Mouse (Mus musculus) intestine, postnatal 0 days (tissue): Measurements from ENCODE around the gene Cdk2ap2. TPM values are rescaled to one million over a fixed set of nuclear protein-coding genes. Genes with fewer than 3 reads are reported as not detected.

ENCODE experiments used
- ATAC-seq: fragments of 200-750 bp; cut with Nextera tagmentation; 2 replicates; pipeline ENCODE4 v1.8.0; 2017; ENCODE audit warnings: mild to moderate bottlenecking, moderate TSS enrichment, moderate library complexity
- H3K27ac ChIP-seq: fragments of 300-500 bp; sonication (generic); 2 replicates; pipeline ENCODE4 v1.5.1; 2014; ENCODE audit warnings: mild to moderate bottlenecking, low read depth, low read length, moderate library complexity
- H3K27me3 ChIP-seq: fragments of 300-500 bp; sonication (generic); replicated peaks from 2 replicates; pipeline ENCODE4 v1.6.1; 2014; ENCODE audit warnings: low read length, mixed read lengths; ENCODE audit not compliant: control insufficient read depth, insufficient read depth
- H3K36me3 ChIP-seq: fragments of 300-500 bp; sonication (generic); 2 replicates; pipeline ENCODE4 v1.6.1; 2014; ENCODE audit warnings: mild to moderate bottlenecking, moderate library complexity; ENCODE audit not compliant: control insufficient read depth, insufficient read depth
- H3K4me1 ChIP-seq: fragments of 300-500 bp; sonication (generic); replicated peaks from 2 replicates; pipeline ENCODE4 v1.6.1; 2014; ENCODE audit warnings: antibody characterized with exemption, low read length, mixed read lengths; ENCODE audit not compliant: control insufficient read depth, insufficient read depth
- H3K4me2 ChIP-seq: fragments of 300-500 bp; sonication (generic); replicated peaks from 2 replicates; pipeline ENCODE4 v1.6.1; 2014; ENCODE audit warnings: low read depth, mild to moderate bottlenecking, moderate library complexity
- H3K4me3 ChIP-seq: fragments of 300-500 bp; sonication (generic); 2 replicates; pipeline ENCODE4 v1.5.1; 2014; ENCODE audit warnings: low read depth, low read length
- H3K9ac ChIP-seq: fragments of 300-500 bp; sonication (generic); 2 replicates; pipeline ENCODE4 v1.6.1; 2014; ENCODE audit warnings: mild to moderate bottlenecking, low read depth, low read length
- H3K9me3 ChIP-seq: fragments of 300-500 bp; sonication (generic); 2 replicates; pipeline ENCODE4 v1.6.1; 2016; ENCODE audit warnings: mixed run types; ENCODE audit not compliant: control insufficient read depth
- CTCF ChIP-seq: sonication (generic); IDR thresholded peaks from 2 replicates; pipeline ENCODE4 v1.5.1; 2016; ENCODE audit warnings: low read depth, mild to moderate bottlenecking, control low read depth, antibody characterized with exemption, moderate library complexity
- WGBS: fragments of 180-500 bp; shearing (Covaris S2); extraction: QIAGEN DNeasy Blood & Tissue Kit; methylation state at CpG from one replicate; pipeline ENCODE4 v1.1.7; 2014; 5-methylcytosine and 5-hydroxymethylcytosine counted together
- polyA plus RNA-seq: library from polyadenylated mRNA; unstranded; fragments of >200 nt; fragmentation: Nextera tagmentation; extraction: Ambion mirVana; gene quantifications from 2 replicates; pipeline ENCODE4 v1.2.1, GENCODE M21; 2015

The Cdk2ap2 gene
- polyA plus RNA-seq, 1 experiment from 2014 or later = 108 TPM

DNA sequence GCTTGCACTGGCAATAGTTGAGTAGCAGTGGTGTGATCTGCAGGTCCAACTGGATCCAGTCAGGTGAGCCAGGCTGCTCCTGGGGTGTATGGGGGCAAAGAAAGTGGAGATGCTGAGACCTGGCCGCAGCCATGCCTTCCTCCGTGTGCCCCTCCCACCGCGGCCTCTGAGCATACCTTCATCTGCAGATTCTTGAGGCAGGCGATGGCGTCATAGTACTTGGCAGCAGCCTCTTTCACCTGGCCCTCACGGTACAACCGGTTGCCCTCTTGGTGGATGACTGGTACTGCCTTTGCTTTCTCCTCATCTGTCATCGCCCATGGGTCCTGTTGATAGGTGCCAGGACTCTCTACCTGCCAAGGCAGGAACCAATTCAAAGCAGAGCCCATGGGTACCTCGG, 18.2 kb downstream of the Cdk2ap2 start:
- no peaks in the 10 kb centered on the region for H3K27me3 ChIP-seq
- H3K4me3 ChIP-seq = no peak overlapping the region
- H3K4me1 ChIP-seq = peaks cover 5% of the 10 kb centered on the region
- H3K27ac ChIP-seq = 0 out of 2 replicates have a peak overlapping the region, but pooled peaks have one; percentile 97
- 96% methylated on average over 10 of the region's 10 CpGs for WGBS
- no peak for ATAC-seq
- peak overlapping the region; percentile 11; the same call in 1 of the 2 replicates for H3K9ac ChIP-seq
- no peak for TF ChIP-seq CTCF
- no peak overlapping the region for H3K4me2 ChIP-seq
- no peaks in the 10 kb centered on the region for H3K9me3 ChIP-seq
- peaks cover 73% of the 10 kb centered on the region for H3K36me3 ChIP-seq

GRCm38 (mm10) chr19:4115816-4116215, 18.8 kb downstream of the Cdk2ap2 start:
- peaks cover 72% of the 10 kb centered on the region for H3K36me3 ChIP-seq
- no peak for ATAC-seq
- no peaks in the 10 kb centered on the region for H3K9me3 ChIP-seq
- H3K4me3 ChIP-seq = no peak overlapping the region
- WGBS = 90% methylated on average over 11 of the region's 11 CpGs
- no peak for TF ChIP-seq CTCF
- no peak overlapping the region for H3K4me2 ChIP-seq
- H3K4me1 ChIP-seq = peaks cover 8% of the 10 kb centered on the region
- 0 out of 2 replicates have a peak overlapping the region, but pooled peaks have one; percentile 97 for H3K27ac ChIP-seq
- H3K9ac ChIP-seq = no peak overlapping the region
- no peaks in the 10 kb centered on the region for H3K27me3 ChIP-seq

DNA sequence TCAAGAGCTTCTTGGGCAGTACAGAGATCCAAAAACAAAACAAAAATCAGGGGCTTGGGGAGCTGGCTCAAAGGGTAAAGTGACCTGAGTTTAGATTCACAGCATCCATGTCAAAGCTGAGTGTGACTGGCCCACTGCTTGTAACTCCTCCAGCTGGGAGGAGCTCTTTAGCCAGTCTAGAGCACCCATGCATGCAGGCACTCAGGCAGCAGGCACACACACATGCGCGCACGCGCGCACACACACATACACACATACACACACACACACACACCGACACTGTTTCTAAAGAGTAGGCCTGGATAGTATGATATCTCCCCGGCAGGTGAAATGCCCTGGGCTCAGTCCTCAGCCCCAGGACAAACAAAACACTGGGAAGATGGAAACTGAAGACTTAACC, 20.0 kb downstream of the Cdk2ap2 start:
- Histone ChIP-seq H3K36me3 (peaks cover 60% of the 10 kb centered on the region), H3K27me3 (no peaks in the 10 kb centered on the region), H3K4me3 (no peak overlapping the region), H3K4me1 (peaks cover 8% of the 10 kb centered on the region), H3K9ac (no peak overlapping the region), H3K27ac (no peak overlapping the region), H3K4me2 (no peak overlapping the region), H3K9me3 (no peaks in the 10 kb centered on the region)
- no peak for TF ChIP-seq CTCF
- 97% methylated on average over 7 of the region's 7 CpGs for WGBS
- ATAC-seq = no peak

- no peak for TF ChIP-seq CTCF
- Histone ChIP-seq H3K4me2 (no peak overlapping the region), H3K9me3 (no peaks in the 10 kb centered on the region), H3K4me3 (no peak overlapping the region), H3K9ac (no peak overlapping the region), H3K4me1 (peaks cover 3% of the 10 kb centered on the region), H3K27ac (no peak overlapping the region), H3K36me3 (peaks cover 46% of the 10 kb centered on the region), H3K27me3 (no peaks in the 10 kb centered on the region)
- 94% methylated on average over 2 of the region's 2 CpGs for WGBS
- ATAC-seq = no peak
Measured at GRCm38 (mm10) chr19:4118350-4118749, 21.4 kb downstream of the Cdk2ap2 start.

DNA sequence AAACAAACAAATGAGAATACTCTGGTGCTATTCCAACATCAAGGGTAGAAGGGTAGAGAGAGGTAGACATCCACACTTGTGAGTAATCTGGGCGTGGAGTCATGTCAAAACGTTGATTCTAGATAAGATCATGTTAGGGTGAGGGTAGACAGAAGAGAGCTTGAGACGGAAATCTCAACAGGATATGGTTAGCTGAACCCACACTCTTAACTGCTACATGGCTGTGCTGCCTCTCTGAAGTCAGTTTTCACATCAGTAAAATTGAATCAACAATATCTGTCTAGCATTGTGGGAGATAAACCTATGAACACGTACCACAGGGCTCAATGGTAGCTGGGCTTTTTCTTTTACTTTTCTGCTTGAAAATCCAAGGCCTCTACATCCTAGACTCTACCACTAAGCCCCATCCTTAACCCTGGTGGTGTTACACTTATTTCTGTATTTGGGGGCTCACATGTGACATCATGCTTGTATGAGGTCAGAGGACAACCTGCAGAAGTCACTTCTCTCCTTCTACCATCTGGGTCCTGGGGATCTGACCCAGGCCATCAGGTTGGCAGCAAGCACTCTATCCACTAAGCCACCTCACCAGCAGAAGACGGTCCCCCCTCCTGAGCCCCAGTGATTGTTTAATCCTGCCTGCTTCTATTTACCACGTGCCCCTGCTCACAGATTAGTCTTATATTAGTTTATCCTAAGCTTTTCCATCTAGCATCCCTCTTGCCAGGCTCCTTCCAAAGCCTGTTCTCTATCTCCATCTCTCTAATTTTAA, 22.9 kb downstream of the Cdk2ap2 start:
- Histone ChIP-seq H3K27me3 (no peaks in the 10 kb centered on the region), H3K4me1 (peaks cover 3% of the 10 kb centered on the region; the same call in 1 of the 2 replicates), H3K9ac (no peak overlapping the region), H3K27ac (no peak overlapping the region), H3K36me3 (peaks cover 34% of the 10 kb centered on the region), H3K9me3 (no peaks in the 10 kb centered on the region), H3K4me2 (peak overlapping the region; percentile 53; the same call in 1 of the 2 replicates), H3K4me3 (no peak overlapping the region)
- WGBS = 74% methylated on average over 6 of the region's 6 CpGs
- no peak for TF ChIP-seq CTCF
- ATAC-seq = no peak

DNA sequence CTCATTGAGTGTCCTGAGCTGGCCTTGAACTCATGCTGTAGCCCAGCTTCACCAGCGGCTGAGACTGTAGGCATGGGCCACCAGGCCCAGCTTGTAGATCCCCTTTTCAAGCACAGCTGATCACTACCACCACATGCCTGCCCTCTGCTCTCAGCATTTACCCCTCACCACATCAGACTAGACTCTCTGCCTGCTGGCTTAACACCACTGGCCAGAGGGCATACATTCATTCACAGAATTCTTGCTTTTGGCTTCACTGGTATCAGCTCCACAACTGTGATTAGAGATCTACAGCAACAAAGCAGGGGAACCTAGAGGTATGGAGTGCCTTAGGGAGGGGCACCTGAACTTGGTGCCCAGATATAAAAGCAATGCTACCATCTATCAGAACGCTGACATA, 23.5 kb downstream of the Cdk2ap2 start:
- H3K9me3 ChIP-seq = no peaks in the 10 kb centered on the region
- H3K4me2 ChIP-seq = peak overlapping the region; percentile 53; the same call in 1 of the 2 replicates
- H3K27ac ChIP-seq = no peak overlapping the region
- no peak overlapping the region for H3K9ac ChIP-seq
- H3K4me1 ChIP-seq = peaks cover 6% of the 10 kb centered on the region; the same call in 1 of the 2 replicates
- no peaks in the 10 kb centered on the region for H3K27me3 ChIP-seq
- no peak for ATAC-seq
- no peak for TF ChIP-seq CTCF
- peaks cover 28% of the 10 kb centered on the region for H3K36me3 ChIP-seq
- H3K4me3 ChIP-seq = peak overlapping the region; percentile 34; the same call in 1 of the 2 replicates
- 92% methylated on average over 2 of the region's 2 CpGs for WGBS
